Mouse (Mus musculus): ENCODE data around the gene Ripply2. TPM values are rescaled to one million over a fixed set of nuclear protein-coding genes. Genes with fewer than 3 reads are reported as not detected.
"Not testable (repeated sequence)": the region's sequence is repeated elsewhere in the genome, so short reads cannot be mapped to it uniquely, and the experiment has no call there.

Ripply2 gene
- polyA plus RNA-seq (2014; fragmentation: Nextera tagmentation; extraction: Ambion mirVana), result not detected in 2 replicates

DNA sequence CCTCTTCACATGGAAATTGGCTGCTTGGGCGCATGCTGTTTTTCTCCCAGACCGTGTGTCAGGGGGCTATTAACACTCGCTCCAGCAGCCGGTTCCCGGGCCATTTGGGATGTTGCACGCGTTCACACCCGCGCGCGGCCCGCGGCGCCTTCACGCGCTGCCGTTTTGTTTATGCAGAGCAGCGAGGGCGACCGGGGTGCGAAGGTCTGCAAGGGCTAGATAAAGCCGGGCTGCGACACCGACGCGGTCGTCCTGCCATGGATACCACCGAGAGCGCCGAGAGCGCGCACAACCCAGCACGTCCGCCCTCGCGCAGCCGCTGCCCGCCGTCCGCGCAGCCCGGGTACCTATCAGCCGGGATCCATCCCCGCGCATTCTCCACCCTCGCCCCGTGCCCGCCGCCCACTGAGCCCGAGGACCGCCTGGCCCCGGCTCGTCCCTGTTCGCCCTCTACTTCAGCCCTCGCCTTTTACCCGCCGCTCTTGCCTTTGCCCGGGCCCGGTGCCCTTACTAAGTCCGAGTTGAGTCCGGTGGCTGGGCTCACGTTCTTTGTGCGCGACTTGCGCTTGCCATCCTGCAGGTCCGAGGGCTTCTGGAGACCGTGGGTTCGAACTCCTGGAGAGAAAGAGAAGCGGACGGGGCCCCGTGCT, at the start of gene Ripply2:
TSS of gene Ripply2 (plus strand) at position 250 of the 650 bp plus-strand sequence.
- Histone ChIP-seq H3K36me3 (ENCODE audit: insufficient read depth) (no peaks in the 10 kb centered on the region), H3K4me3 (ENCODE audit: low read depth, low read length) (peak within 1 kb of the TSS; percentile 43), H3K27me3 (ENCODE audit: insufficient read depth, low read length) (peaks cover 34% of the 10 kb centered on the region), H3K27ac (ENCODE audit: low read depth) (no peak within 1 kb of the TSS), H3K4me1 (ENCODE audit: insufficient read depth) (no peaks in the 10 kb centered on the region), H3K9ac (0 out of 2 replicates have a peak within 1 kb of the TSS, but pooled peaks have one; percentile 11), H3K9me3 (ENCODE audit: low read depth, low read length) (no peaks in the 10 kb centered on the region), H3K4me2 (peak within 1 kb of the TSS; percentile 76)
- DNase-seq (peak; percentile 31), ATAC-seq (ENCODE audit: insufficient read depth) (peak; percentile 60; the same call in 1 of the 2 replicates)
- no peak for TF ChIP-seq CTCF (IDR thresholded peaks at IDR 0.05; ENCODE audit: low read depth)
- under 1% methylated on average over 71 of the region's 71 CpGs for WGBS

DNA sequence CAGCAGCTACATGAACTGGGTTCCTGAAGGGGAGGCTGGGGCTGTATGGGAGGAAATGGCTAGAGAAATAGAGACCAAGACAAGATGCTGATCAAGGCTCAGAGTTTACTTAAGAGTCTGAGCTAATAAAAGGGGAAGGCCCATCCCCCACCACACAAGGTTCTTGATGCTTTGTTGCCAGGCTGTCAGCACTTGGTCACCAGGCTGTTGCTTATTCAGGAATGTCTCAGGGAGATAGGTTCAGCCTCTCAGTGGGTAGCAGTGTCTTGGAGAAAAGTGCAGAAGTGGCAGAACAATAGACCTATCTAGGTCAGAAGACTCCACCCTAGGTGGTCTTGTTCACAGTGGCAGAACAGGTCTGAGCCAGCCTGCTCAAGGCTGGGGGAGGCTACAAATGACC, 42.9 kb upstream of the Ripply2 start:
- ATAC-seq (ENCODE audit: insufficient read depth); H3K9ac ChIP-seq; H3K36me3 ChIP-seq (ENCODE audit: insufficient read depth); H3K27me3 ChIP-seq (ENCODE audit: insufficient read depth, low read length); H3K9me3 ChIP-seq (ENCODE audit: low read depth, low read length); DNase-seq; H3K4me1 ChIP-seq (ENCODE audit: insufficient read depth); H3K27ac ChIP-seq (ENCODE audit: low read depth); H3K4me2 ChIP-seq; H3K4me3 ChIP-seq (ENCODE audit: low read depth, low read length): not testable (repeated sequence)

- WGBS, result 65% methylated on average over 4 of the region's 4 CpGs
- H3K27me3 ChIP-seq (ENCODE audit: insufficient read depth, low read length), result no peaks in the 10 kb centered on the region
- no peak for DNase-seq
- no peaks in the 10 kb centered on the region for H3K4me1 ChIP-seq (ENCODE audit: insufficient read depth)
- no peak overlapping the region for H3K4me3 ChIP-seq (ENCODE audit: low read depth, low read length)
- ATAC-seq (ENCODE audit: insufficient read depth), result no peak
- no peaks in the 10 kb centered on the region for H3K36me3 ChIP-seq (ENCODE audit: insufficient read depth)
- H3K9me3 ChIP-seq (ENCODE audit: low read depth, low read length), result no peaks in the 10 kb centered on the region
- no peak overlapping the region for H3K27ac ChIP-seq (ENCODE audit: low read depth)
- no peak overlapping the region for H3K4me2 ChIP-seq
- TF ChIP-seq CTCF (IDR thresholded peaks at IDR 0.05; ENCODE audit: low read depth), result no peak
- no peak overlapping the region for H3K9ac ChIP-seq
These were observed 41.8 kb upstream of the Ripply2 start for GRCm38 (mm10) chr9:86973562-86973961.

DNA sequence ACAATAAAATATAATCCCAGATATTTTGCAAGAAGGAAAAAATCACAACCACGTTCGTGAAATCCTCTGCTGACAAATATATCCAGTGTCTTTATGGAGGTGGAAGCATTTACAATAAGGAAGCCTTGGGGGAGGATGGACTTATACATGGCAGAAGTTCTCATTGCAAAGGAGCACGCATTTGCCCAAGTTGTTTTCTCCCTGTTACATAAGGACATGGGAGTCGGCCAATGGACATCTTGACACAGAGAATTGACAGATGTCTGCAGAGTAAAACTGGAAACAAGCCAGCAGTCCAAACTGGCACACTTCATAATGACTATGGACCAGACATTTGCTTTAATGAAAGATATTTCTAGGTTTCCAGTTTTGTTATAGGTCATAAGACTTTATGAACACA, 38.4 kb upstream of the Ripply2 start:
- Histone ChIP-seq H3K9ac (no peak overlapping the region), H3K4me1 (ENCODE audit: insufficient read depth) (no peaks in the 10 kb centered on the region), H3K4me2 (no peak overlapping the region), H3K4me3 (ENCODE audit: low read depth, low read length) (no peak overlapping the region), H3K27ac (ENCODE audit: low read depth) (no peak overlapping the region), H3K9me3 (ENCODE audit: low read depth, low read length) (no peaks in the 10 kb centered on the region), H3K27me3 (ENCODE audit: insufficient read depth, low read length) (no peaks in the 10 kb centered on the region), H3K36me3 (ENCODE audit: insufficient read depth) (no peaks in the 10 kb centered on the region)
- WGBS, result 58% methylated on average over 4 of the region's 4 CpGs
- DNase-seq (peak; percentile 31), ATAC-seq (ENCODE audit: insufficient read depth) (no peak)
- no peak for TF ChIP-seq CTCF (IDR thresholded peaks at IDR 0.05; ENCODE audit: low read depth)

- H3K9me3 ChIP-seq (ENCODE audit: low read depth, low read length), result no peaks in the 10 kb centered on the region
- TF ChIP-seq CTCF (IDR thresholded peaks at IDR 0.05; ENCODE audit: low read depth), result no peak
These were observed 37.0 kb upstream of the Ripply2 start for GRCm38 (mm10) chr9:86978257-86978907.

DNA sequence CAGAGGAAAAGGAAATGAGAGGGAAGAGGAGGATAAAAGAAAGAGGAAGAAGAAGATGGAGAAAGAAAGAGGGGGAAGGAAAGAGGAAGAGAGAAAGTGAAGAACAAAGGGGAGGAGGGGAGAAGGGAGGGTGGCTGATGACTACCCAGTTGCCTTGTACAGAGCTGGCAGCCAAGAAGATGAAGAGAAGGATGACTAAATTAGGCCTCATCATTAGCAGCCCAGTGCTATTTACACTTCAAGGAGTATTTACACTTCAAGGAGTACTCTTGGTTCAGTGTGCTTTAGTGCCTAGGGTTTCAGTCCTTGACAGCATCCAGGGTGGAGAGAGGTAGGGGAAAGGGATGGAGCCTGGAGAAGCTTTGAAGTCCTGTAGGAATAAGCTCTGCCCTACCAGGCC, 35.3 kb upstream of the Ripply2 start:
- Histone ChIP-seq H3K9ac (no peak overlapping the region), H3K27me3 (ENCODE audit: insufficient read depth, low read length) (no peaks in the 10 kb centered on the region), H3K9me3 (ENCODE audit: low read depth, low read length) (no peaks in the 10 kb centered on the region), H3K36me3 (ENCODE audit: insufficient read depth) (no peaks in the 10 kb centered on the region), H3K4me3 (ENCODE audit: low read depth, low read length) (no peak overlapping the region), H3K27ac (ENCODE audit: low read depth) (no peak overlapping the region), H3K4me1 (ENCODE audit: insufficient read depth) (no peaks in the 10 kb centered on the region), H3K4me2 (no peak overlapping the region)
- TF ChIP-seq CTCF (IDR thresholded peaks at IDR 0.05; ENCODE audit: low read depth), result no peak
- DNase-seq (no peak), ATAC-seq (ENCODE audit: insufficient read depth) (no peak)

More at GRCm38 (mm10) chr9:86978257-86978907, 37.0 kb upstream of the Ripply2 start:
- 30% methylated on average over 7 of the region's 7 CpGs for WGBS
- no peaks in the 10 kb centered on the region for H3K36me3 ChIP-seq (ENCODE audit: insufficient read depth)
- no peak overlapping the region for H3K9ac ChIP-seq
- no peaks in the 10 kb centered on the region for H3K4me1 ChIP-seq (ENCODE audit: insufficient read depth)
- DNase-seq, result peak; percentile 76
- H3K4me2 ChIP-seq, result no peak overlapping the region
- ATAC-seq (ENCODE audit: insufficient read depth), result peak; percentile 64; the same call in 1 of the 2 replicates
- no peaks in the 10 kb centered on the region for H3K27me3 ChIP-seq (ENCODE audit: insufficient read depth, low read length)
- H3K27ac ChIP-seq (ENCODE audit: low read depth), result no peak overlapping the region
- no peak overlapping the region for H3K4me3 ChIP-seq (ENCODE audit: low read depth, low read length)

DNA sequence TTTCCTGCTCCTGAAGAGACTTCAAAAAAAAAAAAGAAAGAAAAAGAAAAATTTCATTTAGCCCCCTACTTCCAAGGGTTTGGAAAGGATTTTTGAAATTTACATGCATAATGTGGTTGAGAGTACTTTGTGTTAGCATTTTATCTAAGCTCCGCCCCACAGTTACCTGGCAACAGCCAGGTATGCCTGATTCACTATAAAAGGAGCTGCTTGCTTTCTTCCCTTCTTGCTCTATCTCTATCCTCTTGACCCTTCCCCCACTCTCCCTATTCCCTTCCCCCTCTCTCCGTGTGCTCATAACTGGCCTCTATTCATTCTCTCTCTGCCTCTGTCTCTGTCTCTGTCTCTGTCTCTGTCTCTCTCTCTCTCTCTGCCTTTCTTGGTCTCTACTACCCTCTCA, 34.4 kb upstream of the Ripply2 start:
- Histone ChIP-seq H3K4me3 (ENCODE audit: low read depth, low read length) (no peak overlapping the region), H3K9ac (no peak overlapping the region), H3K9me3 (ENCODE audit: low read depth, low read length) (no peaks in the 10 kb centered on the region), H3K27ac (ENCODE audit: low read depth) (no peak overlapping the region), H3K27me3 (ENCODE audit: insufficient read depth, low read length) (no peaks in the 10 kb centered on the region), H3K4me2 (no peak overlapping the region), H3K36me3 (ENCODE audit: insufficient read depth) (no peaks in the 10 kb centered on the region), H3K4me1 (ENCODE audit: insufficient read depth) (no peaks in the 10 kb centered on the region)
- WGBS, result 43% methylated on average over 2 of the region's 2 CpGs
- no peak for TF ChIP-seq CTCF (IDR thresholded peaks at IDR 0.05; ENCODE audit: low read depth)
- ATAC-seq (ENCODE audit: insufficient read depth) (no peak), DNase-seq (no peak)

All from lung, embryonic 14.5 days (tissue).